Mouse (Mus musculus) adrenal gland, postnatal 10 days (tissue): ENCODE results near the gene Slc15a2. TPM values are rescaled to one million over a fixed set of nuclear protein-coding genes. Genes with fewer than 3 reads are reported as not detected.

Source experiments
- microRNA-seq: library from miRNA; unstranded; fragments of <30 nt; microRNA quantifications from one replicate; pipeline ENCODE4 v1.2.0, GENCODE M21; 2021
- total RNA-seq, 2 experiments: library from RNA; stranded (reverse); gene quantifications; 2 replicates each; pipeline ENCODE4 v1.2.3; 2021

The Slc15a2 gene
- total RNA-seq, 2 experiments from 2014 or later = 2.4 to 3.4 TPM

Small RNAs within 50 kb of the gene (microRNA-seq; reads per million reads assigned to microRNA genes)
- gene Gm22617 = not detected

Other genes starting within 250 kb of the Slc15a2 start
- under 1 TPM in 1 of 2 experiments, not detected in 1; 0.27 TPM for gene Casr, start 222.8 kb downstream of the Slc15a2 start, total RNA-seq
- gene Cd86, start 118.9 kb downstream of the Slc15a2 start, total RNA-seq = 1 to 10 TPM; 1.8 to 2.8 TPM
- under 1 TPM; 0.09 to 0.12 TPM for gene Ildr1, start 91.0 kb downstream of the Slc15a2 start, total RNA-seq
- 10 to 100 TPM; 12.3 to 16.2 TPM for gene Iqcb1, start 43.4 kb upstream of the Slc15a2 start, total RNA-seq
- gene Eaf2, start 90.0 kb upstream of the Slc15a2 start, total RNA-seq = 1 to 10 TPM; 1.4 to 3.3 TPM
- 10 to 100 TPM; 53.5 to 71.8 TPM for gene Golgb1, start 90.2 kb upstream of the Slc15a2 start, total RNA-seq
- gene Hcls1, start 150.0 kb upstream of the Slc15a2 start, total RNA-seq = 10 to 100 TPM; 15.8 to 19.5 TPM
- gene Fbxo40, start 205.5 kb upstream of the Slc15a2 start, total RNA-seq = 1 to 10 TPM; 1.8 to 4.4 TPM
- gene Polq, start 226.8 kb upstream of the Slc15a2 start, total RNA-seq = 1 to 10 TPM; 1.4 to 3.7 TPM